Mouse (Mus musculus) G1E-ER4 (cell line): ENCODE data around the gene Mettl21c. TPM values are rescaled to one million over a fixed set of nuclear protein-coding genes. Genes with fewer than 3 reads are reported as not detected.

Experiments used
- GATA1 ChIP-seq: IDR thresholded peaks from one replicate; pipeline ENCODE4 v1.8.0; 2012; ENCODE audit warnings: low read length, inconsistent platforms
- polyA plus RNA-seq: library from polyadenylated mRNA; stranded (reverse); fragments of >175 nt; gene quantifications from 2 replicates; pipeline ENCODE4 v1.2.3, GENCODE M21; 2012

Gene Mettl21c
- not detected in 2 replicates for polyA plus RNA-seq

DNA sequence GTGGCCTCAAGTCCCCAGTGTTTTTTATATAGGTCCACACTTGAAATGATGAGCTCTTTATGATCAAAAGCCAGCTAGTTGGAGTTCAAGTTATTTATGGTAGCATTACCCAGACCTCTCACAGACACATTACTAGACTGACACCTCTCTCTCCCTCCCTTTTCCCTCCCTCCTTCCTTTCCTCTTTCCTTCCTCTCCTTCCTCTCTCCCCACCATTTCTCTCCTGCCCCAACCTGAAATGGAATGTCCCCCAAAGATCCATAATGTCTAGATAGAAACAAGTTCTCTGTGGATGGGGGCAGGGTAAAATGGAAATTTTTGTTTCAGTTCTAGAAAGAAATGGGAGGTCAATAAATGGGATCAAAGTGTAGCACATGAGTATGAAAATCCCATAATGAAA, at the start of gene Mettl21c:
Gene Mettl21c (minus strand): TSS at position 101 of the 400 bp plus-strand sequence.
- no peak for TF ChIP-seq GATA1

DNA sequence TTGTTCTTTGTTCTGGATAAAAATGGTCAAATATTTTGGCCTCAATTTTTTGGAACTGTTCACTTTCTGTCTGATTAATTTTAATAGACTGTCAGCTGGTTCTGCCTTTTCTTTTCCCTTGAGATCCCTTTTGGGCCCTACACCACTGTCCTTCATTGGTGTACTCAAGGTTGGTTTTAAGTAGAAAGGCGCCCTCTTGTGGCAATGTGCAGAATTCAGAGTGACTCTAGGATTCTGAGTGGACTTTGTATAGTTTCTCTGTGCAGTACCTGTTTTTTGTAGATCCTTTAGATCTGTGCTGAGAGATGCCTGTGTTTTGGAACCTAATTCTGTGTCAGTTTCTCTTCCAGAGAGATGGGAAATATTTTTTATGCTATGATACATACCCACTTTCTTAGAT, 44.8 kb upstream of the Mettl21c start:
- TF ChIP-seq GATA1 = no peak

DNA sequence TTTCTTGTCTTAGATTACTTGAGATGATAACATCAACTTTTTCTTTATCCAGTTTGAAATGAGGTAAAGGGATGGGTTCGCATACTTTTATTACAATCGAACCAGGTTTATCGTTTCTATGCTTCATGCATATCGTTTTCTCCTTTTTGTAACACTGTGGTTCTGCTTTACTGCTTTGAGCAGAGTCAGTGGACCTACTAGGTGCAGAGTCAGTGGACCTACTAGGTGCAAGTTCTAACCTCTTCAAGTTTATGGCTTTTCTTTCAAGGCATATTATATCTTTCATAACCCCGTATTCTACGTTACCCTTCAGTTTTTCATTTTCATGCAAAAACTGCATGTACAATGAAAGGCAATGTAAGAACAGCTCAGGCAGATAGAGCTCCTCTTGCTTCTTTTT, 43.6 kb upstream of the Mettl21c start:
- no peak for TF ChIP-seq GATA1

DNA sequence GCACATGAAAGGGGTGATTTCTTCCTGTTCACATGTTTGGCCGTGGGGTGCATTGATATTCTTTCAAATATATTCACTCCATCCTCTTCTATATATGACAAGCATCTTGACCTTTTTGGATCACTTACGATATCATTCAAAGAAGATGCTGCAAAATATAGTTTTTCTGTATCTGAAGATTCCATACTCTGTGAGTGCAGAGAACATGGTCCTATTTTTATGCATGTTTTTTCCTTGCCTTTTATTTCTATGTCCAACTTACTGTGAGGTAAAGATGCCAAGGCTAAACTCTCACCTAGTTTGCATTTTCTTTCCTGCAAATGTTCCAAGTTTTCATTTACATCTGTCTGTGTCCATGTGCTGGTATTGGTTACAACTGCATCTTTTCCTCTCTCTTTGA, 42.0 kb upstream of the Mettl21c start, which contains the start of gene Gm8251:
Gene Gm8251 (minus strand): TSS at position 101 of the 400 bp plus-strand sequence.
- TF ChIP-seq GATA1 = no peak

DNA sequence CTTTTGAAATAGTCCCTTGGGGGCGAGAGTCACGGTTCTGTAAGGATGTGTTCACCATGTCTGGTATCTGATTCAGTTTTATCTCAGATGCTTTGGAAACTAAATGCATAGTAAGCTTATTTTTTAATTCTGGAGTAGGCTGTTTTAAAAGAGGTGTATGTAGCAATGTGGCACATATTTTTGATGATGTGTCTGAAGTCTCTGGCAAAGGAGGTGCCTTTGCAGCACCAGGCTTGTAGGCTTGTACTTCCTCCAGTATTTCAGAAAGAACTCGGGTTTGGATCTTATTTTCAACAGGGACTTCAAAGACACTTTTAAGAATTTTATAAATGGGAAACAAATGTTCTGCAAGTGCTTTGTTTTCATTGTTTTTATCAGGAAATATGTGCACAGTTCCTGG, 38.0 kb upstream of the Mettl21c start:
- TF ChIP-seq GATA1 = no peak

DNA sequence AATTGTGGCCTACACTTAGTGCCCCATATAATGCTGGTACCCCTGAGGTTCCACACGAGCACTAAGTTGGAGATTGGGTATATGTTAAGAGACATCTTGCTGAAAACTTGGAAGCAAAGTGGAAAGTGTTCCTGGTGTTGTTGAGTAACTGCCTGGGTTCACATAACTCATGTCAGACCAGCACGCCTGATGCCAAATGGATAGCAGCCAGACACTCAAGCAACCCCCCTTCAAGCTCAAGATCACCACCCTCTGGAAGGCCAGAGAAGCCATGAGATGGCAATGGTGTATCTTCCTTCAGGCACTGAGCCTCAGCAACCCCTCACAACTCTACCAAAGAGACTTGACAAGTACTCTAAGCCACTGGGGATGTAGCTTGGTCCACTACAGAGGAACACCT, 26.7 kb upstream of the Mettl21c start:
- no peak for TF ChIP-seq GATA1

DNA sequence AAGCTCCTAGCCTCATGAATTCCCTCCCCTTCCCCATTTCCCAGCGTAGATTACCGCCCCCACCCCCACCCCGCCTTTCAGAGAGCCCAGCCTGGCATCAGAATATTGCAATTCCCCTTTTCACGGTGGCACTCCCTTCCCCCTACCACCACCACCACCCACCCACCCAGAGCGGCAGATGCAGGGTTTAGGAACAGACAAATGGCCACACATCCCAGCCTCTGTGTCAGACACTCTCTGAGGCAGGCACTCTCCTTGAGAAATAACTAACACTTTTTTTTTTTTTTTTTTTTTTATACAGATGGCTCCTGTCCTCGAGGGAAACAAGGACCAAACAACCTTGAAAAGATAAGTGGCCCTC, 22.7 kb upstream of the Mettl21c start:
- TF ChIP-seq GATA1 = no peak

DNA sequence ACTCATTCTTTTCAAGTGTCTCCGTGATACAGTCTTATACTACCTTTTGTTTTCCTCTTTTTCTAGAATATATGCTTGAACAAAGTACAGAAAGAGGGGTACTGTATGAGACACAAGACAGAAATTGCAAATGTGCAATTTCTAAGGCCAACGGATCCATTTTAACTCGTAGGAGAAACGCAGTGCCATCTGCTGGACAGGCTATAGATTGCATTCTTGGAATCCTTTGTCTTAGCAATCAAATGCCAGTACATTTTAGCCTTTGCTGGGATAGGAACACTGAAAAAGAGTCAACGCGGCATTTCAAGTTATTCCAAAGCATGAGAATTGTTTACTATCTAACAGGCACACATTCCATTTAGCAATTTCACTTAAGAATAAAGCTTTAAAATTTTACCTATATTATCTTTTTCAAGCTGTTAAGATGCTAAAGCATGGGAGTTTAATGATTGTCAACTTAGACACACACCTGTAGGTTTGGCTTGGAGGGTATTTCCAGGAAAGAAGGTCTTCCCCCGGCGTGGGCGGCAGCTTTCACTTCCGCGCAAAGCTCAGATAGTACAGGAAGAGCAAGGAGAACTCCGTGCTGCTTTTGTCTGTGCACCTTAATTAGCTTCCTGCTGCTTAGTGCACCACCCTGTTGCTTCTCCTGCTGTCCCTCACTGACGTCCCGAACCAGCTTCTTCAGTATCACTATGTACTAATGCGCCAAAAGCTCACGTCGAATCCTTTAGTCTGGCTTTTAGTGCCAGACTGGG, 22.1 kb upstream of the Mettl21c start:
- TF ChIP-seq GATA1 = no peak

DNA sequence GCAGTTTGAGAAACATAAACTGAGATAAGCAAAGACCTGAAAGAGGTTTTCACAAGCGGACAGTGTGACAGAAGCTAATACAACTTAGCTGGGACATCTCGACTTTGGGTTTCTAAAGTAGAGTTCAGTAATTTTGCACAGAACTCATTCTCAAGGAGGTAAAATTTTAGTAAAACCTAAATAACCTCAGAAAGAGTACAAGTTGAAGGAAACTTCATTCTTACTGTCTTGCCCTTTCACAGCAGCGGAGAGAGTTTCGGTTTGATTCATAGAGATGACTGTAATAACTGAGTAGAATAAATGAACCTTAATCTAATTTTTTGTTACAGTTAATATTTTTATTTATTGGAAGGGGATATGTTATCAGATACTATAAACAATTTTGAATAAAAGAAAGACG, 13.1 kb upstream of the Mettl21c start:
- no peak for TF ChIP-seq GATA1

DNA sequence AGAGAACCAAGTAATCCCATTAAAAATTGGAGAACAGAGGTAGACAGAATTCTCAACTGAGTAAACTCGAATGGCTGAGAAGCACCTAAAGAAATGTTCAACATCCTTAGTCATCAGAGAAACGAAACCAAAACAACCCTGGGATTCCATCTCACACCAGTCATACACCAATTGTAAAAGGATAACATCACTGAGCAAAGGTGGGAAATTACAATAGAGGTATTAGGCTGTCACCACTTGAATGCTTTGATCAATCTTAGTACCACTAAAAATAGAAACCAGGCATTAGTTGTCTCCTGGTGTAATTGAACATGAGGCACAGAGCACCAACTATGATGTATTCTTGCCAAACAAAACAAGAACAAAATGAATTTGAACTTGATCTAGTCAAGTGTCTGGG, 12.4 kb upstream of the Mettl21c start:
- no peak for TF ChIP-seq GATA1

DNA sequence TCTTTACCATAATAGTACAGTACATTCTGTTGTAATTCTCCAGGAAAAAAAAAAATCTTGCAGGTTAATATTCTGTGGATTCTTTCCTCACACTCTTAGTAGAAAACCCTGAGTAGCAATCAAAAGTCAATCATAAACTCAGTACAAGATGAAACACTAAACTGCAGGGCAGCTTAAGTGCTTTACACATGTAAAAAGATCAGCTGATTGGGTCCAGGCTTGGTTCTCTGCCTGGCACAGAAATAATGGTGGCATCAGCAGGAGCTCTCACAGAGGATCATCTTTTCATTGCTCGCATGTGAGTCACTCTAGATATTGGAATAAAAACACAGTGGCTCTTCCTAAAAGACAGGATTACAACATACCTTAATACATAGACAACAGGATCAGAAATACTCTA, 7.8 kb upstream of the Mettl21c start:
- no peak for TF ChIP-seq GATA1

DNA sequence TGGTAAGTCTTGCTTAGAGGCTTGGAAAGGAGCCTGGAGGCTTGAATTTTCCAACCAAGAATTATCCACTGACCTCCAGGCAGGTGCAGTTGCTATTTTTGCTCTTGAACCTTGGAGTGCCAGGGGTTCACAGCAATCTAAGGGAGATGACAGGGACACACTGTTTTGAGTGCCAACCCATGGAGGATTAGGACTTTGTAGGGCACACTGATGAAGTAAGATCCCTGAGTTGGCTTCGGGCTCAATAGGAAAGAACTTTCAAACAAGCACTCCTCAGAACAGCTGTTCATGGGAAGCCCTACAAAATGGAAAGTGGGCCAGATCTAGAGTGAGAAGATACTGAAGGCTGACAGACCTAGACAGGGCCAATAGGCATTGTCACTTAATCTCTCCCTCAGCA, 2.8 kb upstream of the Mettl21c start:
- no peak for TF ChIP-seq GATA1

DNA sequence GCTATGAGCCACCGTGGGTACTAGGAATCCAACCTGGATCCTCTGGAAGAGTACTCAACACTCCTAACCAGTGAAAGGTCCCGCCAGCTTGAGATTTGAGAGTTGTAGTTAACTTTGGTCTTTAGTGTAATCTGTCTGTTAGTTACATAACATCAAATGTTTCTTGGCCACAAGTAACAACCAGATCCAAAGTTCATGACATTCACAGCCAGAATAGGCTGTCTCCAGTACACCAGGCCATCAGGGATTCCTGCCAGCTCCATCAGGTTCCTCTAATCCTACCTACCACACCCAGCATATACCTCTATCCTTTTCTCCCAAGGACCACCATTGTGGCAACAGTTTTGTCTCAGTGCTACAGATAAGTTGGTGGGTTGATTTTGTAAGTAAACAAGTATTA, 4.3 kb downstream of the Mettl21c start:
- TF ChIP-seq GATA1 = no peak

DNA sequence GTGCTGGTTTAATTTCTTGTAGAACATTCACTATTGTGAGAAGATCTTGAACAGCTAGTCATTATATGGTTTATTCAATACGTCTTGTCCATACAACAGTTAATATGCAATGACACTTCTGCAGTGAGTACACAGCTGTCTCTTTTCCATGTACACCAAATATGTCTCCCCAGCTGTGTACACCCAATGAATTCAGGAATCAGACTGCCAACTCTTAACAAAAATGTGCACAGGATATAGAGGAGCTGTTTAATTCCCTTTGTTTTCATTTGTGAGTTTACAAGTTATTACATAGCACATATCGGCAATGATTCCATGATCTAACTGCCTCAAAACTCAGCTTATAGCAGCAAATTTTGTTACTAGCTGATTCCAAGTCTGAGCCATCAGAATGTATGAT, 15.3 kb downstream of the Mettl21c start:
- TF ChIP-seq GATA1 = no peak

DNA sequence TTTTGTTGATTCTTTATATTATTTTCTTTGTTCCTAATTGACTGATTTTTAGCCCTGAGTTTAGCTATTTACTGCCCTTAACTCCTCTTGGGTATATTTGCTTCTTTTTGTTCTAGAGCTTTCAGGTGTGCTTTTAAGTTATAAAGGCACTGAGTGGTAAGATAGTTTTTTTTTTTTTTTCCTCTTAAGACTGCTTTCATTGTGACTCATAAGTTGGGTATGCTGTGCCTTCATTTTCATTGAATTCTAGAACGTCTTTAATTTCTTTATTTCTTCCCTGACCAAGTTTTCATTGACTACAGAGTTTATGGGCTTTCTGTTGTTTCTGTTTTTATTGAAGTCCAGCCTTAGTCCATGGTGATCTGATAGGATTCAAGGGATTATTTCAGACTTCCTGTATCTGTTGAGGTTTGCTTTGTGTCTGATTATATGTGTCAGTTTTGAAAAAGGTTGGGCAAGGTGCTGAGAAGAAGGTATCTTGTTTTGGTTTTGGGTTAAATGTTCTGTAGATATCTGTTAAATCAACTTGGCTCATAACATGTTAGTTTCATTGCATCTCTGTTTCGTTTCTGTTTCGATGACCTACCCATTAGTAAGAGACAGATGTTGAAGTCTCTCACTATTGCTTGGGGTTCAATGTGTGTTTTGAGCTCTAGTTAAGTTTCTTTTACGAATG, 22.8 kb downstream of the Mettl21c start:
- TF ChIP-seq GATA1 = no peak

DNA sequence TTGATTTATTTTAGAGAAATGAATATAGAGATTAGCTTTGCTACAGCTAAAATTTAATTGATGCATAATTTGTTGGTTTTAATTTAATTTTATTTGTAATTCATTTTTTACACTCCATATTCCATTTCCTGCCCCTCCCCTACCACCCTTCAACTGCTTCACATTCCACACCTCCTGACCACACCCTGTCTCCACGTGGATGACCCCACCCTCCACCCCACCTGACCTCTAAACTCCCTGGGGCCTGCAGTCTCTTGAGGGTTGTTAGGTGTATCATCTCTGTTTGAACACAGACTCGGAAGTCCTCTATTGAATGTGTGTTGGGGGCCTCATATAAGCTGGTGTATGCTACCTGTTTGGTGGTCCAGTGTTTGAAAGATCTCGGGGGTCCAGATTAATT, 48.7 kb downstream of the Mettl21c start:
- no peak for TF ChIP-seq GATA1

DNA sequence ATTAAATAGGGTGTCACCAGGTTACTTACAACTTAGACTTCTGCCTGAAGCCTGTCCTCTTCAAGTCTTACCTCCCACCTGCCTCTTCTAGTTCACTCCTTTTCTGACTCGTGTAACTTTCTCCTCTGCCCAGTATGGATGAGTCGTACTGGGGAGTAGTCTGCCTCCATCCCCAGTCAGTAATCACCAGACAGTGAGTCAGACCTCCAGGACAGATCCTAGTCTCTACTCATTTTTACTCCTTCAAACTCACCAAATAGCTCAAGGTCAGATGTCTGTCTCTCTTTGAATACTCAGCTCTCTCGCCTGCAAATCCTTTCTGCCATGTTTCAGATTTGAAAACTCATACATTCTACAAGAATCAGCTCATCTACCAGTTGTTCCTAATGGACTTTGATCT, 50.5 kb downstream of the Mettl21c start:
- TF ChIP-seq GATA1 = no peak
